Mouse (Mus musculus) R1 (cell line): ENCODE results near the gene Gm20388.

ENCODE experiments used
- DNase-seq: peaks from one replicate; pipeline ENCODE4 v3.0.0-alpha.2; 2018; ENCODE audit warnings: low read depth, low spot score

Gene Gm20388

GRCm38 (mm10) chr8:120735770-120736481 lies 825.3 kb downstream of the Gm20388 start, which contains the start of gene Irf8:
Irf8 (plus strand) TSS chr8:120736358.
- peak; percentile 85 for DNase-seq

GRCm38 (mm10) chr8:120736486-120736885 lies 825.8 kb downstream of the Gm20388 start:
- peak; percentile 18 for DNase-seq

- no peak for DNase-seq
Observed at GRCm38 (mm10) chr8:120737166-120737565, 826.5 kb downstream of the Gm20388 start.

GRCm38 (mm10) chr8:120738771-120739170 lies 828.1 kb downstream of the Gm20388 start:
- DNase-seq, result no peak

GRCm38 (mm10) chr8:120739526-120739925 lies 828.9 kb downstream of the Gm20388 start:
- no peak for DNase-seq

- DNase-seq, result no peak
Observed at GRCm38 (mm10) chr8:120740579-120740978, 829.9 kb downstream of the Gm20388 start.

GRCm38 (mm10) chr8:120741001-120741400 lies 830.4 kb downstream of the Gm20388 start:
- DNase-seq, result no peak

- no peak for DNase-seq
Observed at GRCm38 (mm10) chr8:120741815-120742530, 831.3 kb downstream of the Gm20388 start.

- DNase-seq, result no peak
Observed at GRCm38 (mm10) chr8:120743149-120743897, 832.7 kb downstream of the Gm20388 start.

- no peak for DNase-seq
Observed at GRCm38 (mm10) chr8:120743898-120744290, 833.3 kb downstream of the Gm20388 start.

- no peak for DNase-seq
Observed at GRCm38 (mm10) chr8:120744448-120744847, 833.8 kb downstream of the Gm20388 start.

GRCm38 (mm10) chr8:120745226-120745625 lies 834.6 kb downstream of the Gm20388 start:
- DNase-seq, result no peak

- DNase-seq, result no peak
Observed at GRCm38 (mm10) chr8:120746007-120746701, 835.5 kb downstream of the Gm20388 start.

GRCm38 (mm10) chr8:120747286-120747685 lies 836.6 kb downstream of the Gm20388 start:
- no peak for DNase-seq

GRCm38 (mm10) chr8:120750616-120751015 lies 840.0 kb downstream of the Gm20388 start:
- no peak for DNase-seq

GRCm38 (mm10) chr8:120751226-120752081 lies 840.8 kb downstream of the Gm20388 start:
- no peak for DNase-seq

GRCm38 (mm10) chr8:120752082-120752452 lies 841.4 kb downstream of the Gm20388 start:
- peak; percentile 17 for DNase-seq

- DNase-seq, result no peak
Observed at GRCm38 (mm10) chr8:120753476-120753875, 842.8 kb downstream of the Gm20388 start.

- no peak for DNase-seq
Observed at GRCm38 (mm10) chr8:120755306-120756297, 845.0 kb downstream of the Gm20388 start.
